In the genomic region with DNA sequence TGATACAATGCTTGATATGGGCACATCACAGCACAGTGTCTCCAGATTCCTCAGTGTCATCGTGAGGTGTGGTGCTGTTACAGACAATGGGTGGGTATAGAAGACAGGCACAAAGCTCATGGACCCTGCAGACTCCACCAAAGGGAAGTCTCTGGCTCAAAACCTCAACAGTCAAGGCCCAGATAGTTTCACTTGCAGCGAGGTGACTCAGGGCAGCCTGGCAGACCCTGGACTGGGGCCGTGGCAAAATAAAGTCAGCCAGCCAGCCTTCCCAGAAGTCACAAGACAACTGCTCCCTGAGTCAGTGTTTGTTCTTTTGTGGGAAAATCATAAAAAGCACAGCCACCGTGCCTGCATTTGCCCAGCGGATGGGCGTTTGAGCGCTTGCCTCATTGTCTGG, we compare ENCODE assay signal across 20 mouse cellular contexts.
DNase-seq lines count a peak whose midpoint lies in the region; ATAC-seq and TF ChIP-seq lines count a peak whose summit lies in the region.
"Had no signal": no experiment of that assay in that cellular context is flagged by ENCODE, and none has a peak within 500 bp of the region (broad histone marks: within the 10 kb centered on the region; RNA-seq: fewer than 3 reads in every experiment).

No protein-coding gene starts in this region.

- 77% methylated on average over 7 of the region's 7 CpGs for WGBS in hindbrain, embryonic 16.5 days
- 80% methylated on average over 7 of the region's 7 CpGs for WGBS in hindbrain, embryonic 14.5 days

- no peak overlapping the region for H3K4me2 ChIP-seq in hindbrain, embryonic 16.5 days (ENCODE audit: low read length)
- H3K4me2 ChIP-seq in hindbrain, embryonic 14.5 days (replicated peaks), result no peak overlapping the region
- H3K4me2 ChIP-seq: embryonic facial prominence, embryonic 15.5 days; hindbrain, embryonic 15.5 days; kidney, embryonic 15.5 days had no signal

- H3K4me3 ChIP-seq in hindbrain, embryonic 16.5 days (ENCODE audit: low read length), result no peak overlapping the region
- H3K4me3 ChIP-seq in hindbrain, embryonic 14.5 days (replicated peaks; ENCODE audit: low read length), result no peak overlapping the region
- H3K4me3 ChIP-seq in layer of hippocampus, adult 2 months, result no peak overlapping the region
- H3K4me3 ChIP-seq: embryonic facial prominence, embryonic 15.5 days; erythroblast, embryonic 14.5 days; forebrain, embryonic 10.5 days; heart, embryonic 10.5 days; hindbrain, embryonic 15.5 days; kidney, embryonic 15.5 days had no signal

- no peaks in the 10 kb centered on the region for H3K9me3 ChIP-seq in hindbrain, embryonic 16.5 days (ENCODE audit: control insufficient read depth, low read length)
- H3K9me3 ChIP-seq in hindbrain, embryonic 14.5 days (ENCODE audit: control insufficient read depth, low read length), result no peaks in the 10 kb centered on the region
- H3K9me3 ChIP-seq: embryonic facial prominence, embryonic 15.5 days; hindbrain, embryonic 15.5 days; kidney, embryonic 15.5 days had no signal

- H3K36me3 ChIP-seq in hindbrain, embryonic 16.5 days (ENCODE audit: control insufficient read depth, insufficient read depth, low read length), result no peaks in the 10 kb centered on the region
- no peaks in the 10 kb centered on the region for H3K36me3 ChIP-seq in hindbrain, embryonic 14.5 days (replicated peaks; ENCODE audit: control insufficient read depth, insufficient read depth)
- H3K36me3 ChIP-seq: embryonic facial prominence, embryonic 15.5 days; forebrain, embryonic 10.5 days; heart, embryonic 10.5 days; hindbrain, embryonic 15.5 days; kidney, embryonic 15.5 days had no signal

- no peak for TF ChIP-seq CTCF in layer of hippocampus, adult 2 months (conservative IDR thresholded peaks at IDR 0.05)

- ATAC-seq in hindbrain, embryonic 16.5 days, result 0 out of 2 replicates have a peak, but pooled peaks have one; percentile 17
- no peak for ATAC-seq in hindbrain, embryonic 14.5 days (ENCODE audit: low FRiP score)
- ATAC-seq: forebrain, embryonic 14.5 days had no signal

- H3K27me3 ChIP-seq in hindbrain, embryonic 16.5 days (replicated peaks; ENCODE audit: control insufficient read depth, insufficient read depth, low read length), result no peaks in the 10 kb centered on the region
- no peaks in the 10 kb centered on the region for H3K27me3 ChIP-seq in hindbrain, embryonic 14.5 days (ENCODE audit: control insufficient read depth, insufficient read depth, low read length)
- H3K27me3 ChIP-seq: CH12.LX; embryonic facial prominence, embryonic 15.5 days; hindbrain, embryonic 15.5 days; kidney, embryonic 15.5 days had no signal

- no peak overlapping the region for H3K9ac ChIP-seq in hindbrain, embryonic 16.5 days (ENCODE audit: low read depth, low read length)
- no peak overlapping the region for H3K9ac ChIP-seq in hindbrain, embryonic 14.5 days
- H3K9ac ChIP-seq: embryonic facial prominence, embryonic 15.5 days; hindbrain, embryonic 15.5 days; kidney, embryonic 15.5 days had no signal

- no peak for DNase-seq in hindbrain, embryonic 14.5 days (ENCODE audit: low spot score)
- DNase-seq in NIH3T3 (ENCODE audit: low read depth), result peak; percentile 28
- peak; percentile 55 for DNase-seq in adrenal gland, adult 8-10 months
- peak; percentile 74 to 75 for DNase-seq in adrenal gland, postnatal 36 days
- no peak for DNase-seq in left cerebral cortex, adult 18-20 months (ENCODE audit: low spot score in 2 of 2)
- no peak for DNase-seq in layer of hippocampus, adult 2 months (ENCODE audit: low spot score in 2 of 2)
- DNase-seq in embryo, embryonic 10.5 days (ENCODE audit: low spot score), result no peak
- DNase-seq: embryo, embryonic 11 days; heart, adult 18-20 months; heart, postnatal 10 days; kidney, adult 2 months had no signal

- no peaks in the 10 kb centered on the region for H3K4me1 ChIP-seq in hindbrain, embryonic 16.5 days (ENCODE audit: control insufficient read depth, insufficient read depth, low read depth, low read length)
- no peaks in the 10 kb centered on the region for H3K4me1 ChIP-seq in hindbrain, embryonic 14.5 days (replicated peaks; ENCODE audit: control insufficient read depth, insufficient read depth, low read length)
- H3K4me1 ChIP-seq: embryonic facial prominence, embryonic 15.5 days; heart, embryonic 10.5 days; hindbrain, embryonic 15.5 days had no signal

- no peak overlapping the region for H3K27ac ChIP-seq in hindbrain, embryonic 16.5 days (ENCODE audit: low read depth, low read length)
- no peak overlapping the region for H3K27ac ChIP-seq in hindbrain, embryonic 14.5 days
- no peak overlapping the region for H3K27ac ChIP-seq in layer of hippocampus, adult 2 months
- H3K27ac ChIP-seq: embryonic facial prominence, embryonic 15.5 days; forebrain, embryonic 10.5 days; heart, embryonic 10.5 days; hindbrain, embryonic 15.5 days; kidney, embryonic 15.5 days had no signal

Comparison
In these comparisons a context has a peak if more than half of its experiments do, and no peak if none do; other contexts are left out.
1. DNase-seq: peak in NIH3T3 (single experiment), adrenal gland, adult 8-10 months (single experiment) and adrenal gland, postnatal 36 days (2 of 2); none in hindbrain, embryonic 14.5 days (single experiment), left cerebral cortex, adult 18-20 months (0 of 2), layer of hippocampus, adult 2 months (0 of 2) and embryo, embryonic 10.5 days (single experiment).